Mouse (Mus musculus) brain, embryonic 14.5 days (tissue): ENCODE data around the gene Twsg1.
A peak's percentile ranks its signal among the peaks of the same experiment; 100 is the strongest.

Experiments
- CTCF ChIP-seq: fragments of 200-500 bp; IDR thresholded peaks from 2 replicates; pipeline ENCODE4 v1.5.1; 2012; ENCODE audit warnings: inconsistent platforms, mild to moderate bottlenecking, moderate library complexity, borderline replicate concordance; ENCODE audit not compliant: insufficient read depth, insufficient read length; ENCODE audit errors: extremely low read depth
- POLR2A ChIP-seq: fragments of 200-500 bp; IDR thresholded peaks from 2 replicates; pipeline ENCODE4 v1.6.1; 2012; ENCODE audit warnings: mild to moderate bottlenecking, inconsistent platforms, borderline replicate concordance; ENCODE audit not compliant: poor library complexity, insufficient read depth, insufficient read length, severe bottlenecking; ENCODE audit errors: extremely low read depth

GRCm38 (mm10) chr17:65933741-65934140, 17.3 kb downstream of the Twsg1 start:
- TF ChIP-seq CTCF = peak; percentile 46; the same call in 1 of the 2 replicates
- no peak for TF ChIP-seq POLR2A
